Mouse (Mus musculus): ENCODE data around the gene Tldc2. TPM values are rescaled to one million over a fixed set of nuclear protein-coding genes. Genes with fewer than 3 reads are reported as not detected.

Tldc2 gene
- polyA plus RNA-seq, 1 experiment from 2014 or later: not detected

- ATAC-seq (ENCODE audit: low read depth): no peak
- 74% methylated on average over 13 of the region's 13 CpGs for WGBS
- Histone ChIP-seq H3K27me3 (ENCODE audit: control insufficient read depth, insufficient read depth, low read length) (no peaks in the 10 kb centered on the region), H3K36me3 (ENCODE audit: control insufficient read depth, insufficient read depth, low read length) (peaks cover 28% of the 10 kb centered on the region), H3K9me3 (ENCODE audit: control insufficient read depth, low read length) (no peaks in the 10 kb centered on the region), H3K9ac (replicated peaks; ENCODE audit: low read depth, low read length) (no peak overlapping the region), H3K4me3 (ENCODE audit: low read depth, low read length) (no peak overlapping the region), H3K27ac (ENCODE audit: low read depth, low read length) (peak overlapping the region; percentile 79), H3K4me2 (ENCODE audit: low read depth, low read length) (no peak overlapping the region), H3K4me1 (ENCODE audit: control insufficient read depth, insufficient read depth, low read length) (peaks cover 31% of the 10 kb centered on the region)
Measured at GRCm38 (mm10) chr2:157048395-157049181, 38.3 kb upstream of the Tldc2 start.

- H3K9ac ChIP-seq (replicated peaks; ENCODE audit: low read depth, low read length): peak overlapping the region; percentile 21; the same call in 1 of the 2 replicates
- H3K4me1 ChIP-seq (ENCODE audit: control insufficient read depth, insufficient read depth, low read length): peaks cover 31% of the 10 kb centered on the region
- H3K4me2 ChIP-seq (ENCODE audit: low read depth, low read length): peak overlapping the region; percentile 17
- peak; percentile 90 for ATAC-seq (ENCODE audit: low read depth)
- peak overlapping the region; percentile 79 for H3K27ac ChIP-seq (ENCODE audit: low read depth, low read length)
- H3K36me3 ChIP-seq (ENCODE audit: control insufficient read depth, insufficient read depth, low read length): peaks cover 29% of the 10 kb centered on the region
- H3K4me3 ChIP-seq (ENCODE audit: low read depth, low read length): no peak overlapping the region
- 17% methylated on average over 8 of the region's 8 CpGs for WGBS
- no peaks in the 10 kb centered on the region for H3K27me3 ChIP-seq (ENCODE audit: control insufficient read depth, insufficient read depth, low read length)
- no peaks in the 10 kb centered on the region for H3K9me3 ChIP-seq (ENCODE audit: control insufficient read depth, low read length)
Measured at GRCm38 (mm10) chr2:157049831-157050243, 37.0 kb upstream of the Tldc2 start.

DNA sequence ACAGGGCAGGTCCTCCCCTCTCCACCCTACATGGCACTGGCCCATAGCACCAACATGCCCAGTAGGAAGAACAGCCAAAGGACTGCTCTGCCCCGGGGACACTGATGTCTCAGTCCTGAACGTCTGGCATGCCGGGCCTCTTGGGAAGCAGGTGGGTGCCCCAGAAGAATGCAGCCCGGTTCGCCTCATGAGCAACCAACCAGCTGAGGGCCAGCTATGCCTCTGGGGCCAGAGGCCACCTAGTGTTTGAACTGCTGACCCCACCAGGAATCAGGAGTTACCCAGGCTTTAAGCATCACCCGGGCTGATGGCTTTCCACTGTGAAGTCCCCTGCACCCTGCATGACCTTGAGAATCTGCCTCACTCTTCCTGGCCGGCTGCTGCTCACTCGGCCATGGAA is 34.4 kb upstream of the Tldc2 start:
- WGBS: 72% methylated on average over 8 of the region's 8 CpGs
- H3K27me3 ChIP-seq (ENCODE audit: control insufficient read depth, insufficient read depth, low read length): no peaks in the 10 kb centered on the region
- peaks cover 31% of the 10 kb centered on the region for H3K4me1 ChIP-seq (ENCODE audit: control insufficient read depth, insufficient read depth, low read length)
- H3K27ac ChIP-seq (ENCODE audit: low read depth, low read length): no peak overlapping the region
- no peak overlapping the region for H3K4me3 ChIP-seq (ENCODE audit: low read depth, low read length)
- no peak for ATAC-seq (ENCODE audit: low read depth)
- no peaks in the 10 kb centered on the region for H3K9me3 ChIP-seq (ENCODE audit: control insufficient read depth, low read length)
- no peak overlapping the region for H3K9ac ChIP-seq (replicated peaks; ENCODE audit: low read depth, low read length)
- H3K4me2 ChIP-seq (ENCODE audit: low read depth, low read length): no peak overlapping the region
- peaks cover 26% of the 10 kb centered on the region for H3K36me3 ChIP-seq (ENCODE audit: control insufficient read depth, insufficient read depth, low read length)

- Histone ChIP-seq H3K4me3 (ENCODE audit: low read depth, low read length) (no peak overlapping the region), H3K4me1 (ENCODE audit: control insufficient read depth, insufficient read depth, low read length) (peaks cover 34% of the 10 kb centered on the region), H3K36me3 (ENCODE audit: control insufficient read depth, insufficient read depth, low read length) (peaks cover 26% of the 10 kb centered on the region), H3K27me3 (ENCODE audit: control insufficient read depth, insufficient read depth, low read length) (no peaks in the 10 kb centered on the region), H3K9ac (replicated peaks; ENCODE audit: low read depth, low read length) (no peak overlapping the region), H3K4me2 (ENCODE audit: low read depth, low read length) (no peak overlapping the region), H3K9me3 (ENCODE audit: control insufficient read depth, low read length) (no peaks in the 10 kb centered on the region), H3K27ac (ENCODE audit: low read depth, low read length) (no peak overlapping the region)
- no peak for ATAC-seq (ENCODE audit: low read depth)
- WGBS: 96% methylated on average over 5 of the region's 5 CpGs
Measured at GRCm38 (mm10) chr2:157053124-157053523, 33.7 kb upstream of the Tldc2 start.

DNA sequence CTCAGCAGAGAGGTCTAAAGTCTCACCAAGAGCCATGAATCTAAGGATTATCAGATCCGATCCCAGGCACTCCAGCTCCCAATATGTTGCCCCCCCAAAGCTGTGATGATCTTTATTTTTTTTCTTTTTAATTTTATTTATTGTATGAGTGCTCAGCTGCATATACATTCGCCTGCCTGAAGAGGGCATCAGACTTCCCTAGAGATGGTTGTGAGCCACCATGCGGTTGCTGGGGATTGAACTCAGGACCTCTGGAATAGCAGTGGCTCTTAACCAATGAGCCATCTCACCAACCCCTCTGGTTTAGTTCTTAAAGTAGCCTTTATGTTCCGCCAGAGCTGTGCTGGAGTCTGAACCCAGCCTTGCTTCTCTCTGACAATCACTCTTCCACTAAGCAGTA is 33.1 kb upstream of the Tldc2 start:
- WGBS: 84% methylated on average over 4 of the region's 4 CpGs
- no peaks in the 10 kb centered on the region for H3K9me3 ChIP-seq (ENCODE audit: control insufficient read depth, low read length)
- no peak overlapping the region for H3K4me2 ChIP-seq (ENCODE audit: low read depth, low read length)
- peaks cover 37% of the 10 kb centered on the region for H3K4me1 ChIP-seq (ENCODE audit: control insufficient read depth, insufficient read depth, low read length)
- H3K9ac ChIP-seq (replicated peaks; ENCODE audit: low read depth, low read length): no peak overlapping the region
- no peak overlapping the region for H3K27ac ChIP-seq (ENCODE audit: low read depth, low read length)
- H3K27me3 ChIP-seq (ENCODE audit: control insufficient read depth, insufficient read depth, low read length): no peaks in the 10 kb centered on the region
- no peak overlapping the region for H3K4me3 ChIP-seq (ENCODE audit: low read depth, low read length)
- peaks cover 26% of the 10 kb centered on the region for H3K36me3 ChIP-seq (ENCODE audit: control insufficient read depth, insufficient read depth, low read length)
- ATAC-seq (ENCODE audit: low read depth): no peak

- ATAC-seq (ENCODE audit: low read depth): no peak
- no peak overlapping the region for H3K4me3 ChIP-seq (ENCODE audit: low read depth, low read length)
- H3K27ac ChIP-seq (ENCODE audit: low read depth, low read length): 0 out of 2 replicates have a peak overlapping the region, but pooled peaks have one; percentile 8
- no peak overlapping the region for H3K4me2 ChIP-seq (ENCODE audit: low read depth, low read length)
- H3K4me1 ChIP-seq (ENCODE audit: control insufficient read depth, insufficient read depth, low read length): peaks cover 37% of the 10 kb centered on the region
- 88% methylated on average over 8 of the region's 8 CpGs for WGBS
- peaks cover 31% of the 10 kb centered on the region for H3K36me3 ChIP-seq (ENCODE audit: control insufficient read depth, insufficient read depth, low read length)
- H3K9me3 ChIP-seq (ENCODE audit: control insufficient read depth, low read length): no peaks in the 10 kb centered on the region
- no peak overlapping the region for H3K9ac ChIP-seq (replicated peaks; ENCODE audit: low read depth, low read length)
- H3K27me3 ChIP-seq (ENCODE audit: control insufficient read depth, insufficient read depth, low read length): no peaks in the 10 kb centered on the region
Measured at GRCm38 (mm10) chr2:157054297-157054696, 32.6 kb upstream of the Tldc2 start.

- no peak overlapping the region for H3K9ac ChIP-seq (replicated peaks; ENCODE audit: low read depth, low read length)
- H3K27ac ChIP-seq (ENCODE audit: low read depth, low read length): peak overlapping the region; percentile 7; the same call in 1 of the 2 replicates
- 0 out of 2 replicates have a peak, but pooled peaks have one; percentile 2 for ATAC-seq (ENCODE audit: low read depth)
- H3K27me3 ChIP-seq (ENCODE audit: control insufficient read depth, insufficient read depth, low read length): no peaks in the 10 kb centered on the region
- no peak overlapping the region for H3K4me3 ChIP-seq (ENCODE audit: low read depth, low read length)
- H3K4me2 ChIP-seq (ENCODE audit: low read depth, low read length): no peak overlapping the region
- no peaks in the 10 kb centered on the region for H3K9me3 ChIP-seq (ENCODE audit: control insufficient read depth, low read length)
- WGBS: 69% methylated on average over 5 of the region's 5 CpGs
- H3K36me3 ChIP-seq (ENCODE audit: control insufficient read depth, insufficient read depth, low read length): peaks cover 36% of the 10 kb centered on the region
- H3K4me1 ChIP-seq (ENCODE audit: control insufficient read depth, insufficient read depth, low read length): peaks cover 32% of the 10 kb centered on the region
Measured at GRCm38 (mm10) chr2:157054816-157055215, 32.0 kb upstream of the Tldc2 start.

GRCm38 (mm10) chr2:157055721-157056120 is 31.1 kb upstream of the Tldc2 start:
- H3K9me3 ChIP-seq (ENCODE audit: control insufficient read depth, low read length): no peaks in the 10 kb centered on the region
- H3K4me2 ChIP-seq (ENCODE audit: low read depth, low read length): no peak overlapping the region
- H3K27ac ChIP-seq (ENCODE audit: low read depth, low read length): no peak overlapping the region
- ATAC-seq (ENCODE audit: low read depth): no peak
- no peak overlapping the region for H3K9ac ChIP-seq (replicated peaks; ENCODE audit: low read depth, low read length)
- H3K27me3 ChIP-seq (ENCODE audit: control insufficient read depth, insufficient read depth, low read length): no peaks in the 10 kb centered on the region
- peaks cover 40% of the 10 kb centered on the region for H3K36me3 ChIP-seq (ENCODE audit: control insufficient read depth, insufficient read depth, low read length)
- WGBS: 91% methylated on average over 6 of the region's 6 CpGs
- peaks cover 23% of the 10 kb centered on the region for H3K4me1 ChIP-seq (ENCODE audit: control insufficient read depth, insufficient read depth, low read length)
- no peak overlapping the region for H3K4me3 ChIP-seq (ENCODE audit: low read depth, low read length)

DNA sequence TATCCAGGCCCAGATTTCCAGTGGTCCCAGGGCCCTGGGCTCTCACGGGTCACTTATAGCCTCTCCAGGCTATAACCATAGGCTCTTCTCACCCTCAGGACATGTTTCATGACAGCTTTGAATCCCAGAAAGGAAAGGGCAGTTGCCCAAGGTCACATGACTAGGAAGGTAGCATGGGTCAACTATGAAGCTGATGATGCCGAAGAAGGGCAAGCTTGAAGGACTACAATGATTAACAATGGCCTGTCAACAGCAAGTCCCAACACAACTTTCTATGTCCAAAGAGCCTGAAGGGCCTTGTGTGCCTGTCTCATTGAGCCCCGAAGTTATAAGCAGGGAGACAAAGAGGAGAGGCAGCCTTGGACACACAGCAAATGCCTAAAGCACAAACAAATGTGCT is 29.7 kb upstream of the Tldc2 start:
- no peak overlapping the region for H3K4me3 ChIP-seq (ENCODE audit: low read depth, low read length)
- no peak for ATAC-seq (ENCODE audit: low read depth)
- peaks cover 19% of the 10 kb centered on the region for H3K4me1 ChIP-seq (ENCODE audit: control insufficient read depth, insufficient read depth, low read length)
- H3K27ac ChIP-seq (ENCODE audit: low read depth, low read length): no peak overlapping the region
- peaks cover 35% of the 10 kb centered on the region for H3K36me3 ChIP-seq (ENCODE audit: control insufficient read depth, insufficient read depth, low read length)
- no peaks in the 10 kb centered on the region for H3K27me3 ChIP-seq (ENCODE audit: control insufficient read depth, insufficient read depth, low read length)
- WGBS: 91% methylated on average over 3 of the region's 3 CpGs
- no peak overlapping the region for H3K9ac ChIP-seq (replicated peaks; ENCODE audit: low read depth, low read length)
- H3K9me3 ChIP-seq (ENCODE audit: control insufficient read depth, low read length): no peaks in the 10 kb centered on the region
- H3K4me2 ChIP-seq (ENCODE audit: low read depth, low read length): no peak overlapping the region

Data from neural tube, embryonic 14.5 days (tissue).